Mouse (Mus musculus) retina, embryonic 14.5 days (tissue): ENCODE results near the gene Ptpn22.

Source experiments
- DNase-seq: peaks from one replicate; pipeline ENCODE4 v3.0.0-alpha.2; 2015; ENCODE audit warnings: low spot score

The Ptpn22 gene

DNA sequence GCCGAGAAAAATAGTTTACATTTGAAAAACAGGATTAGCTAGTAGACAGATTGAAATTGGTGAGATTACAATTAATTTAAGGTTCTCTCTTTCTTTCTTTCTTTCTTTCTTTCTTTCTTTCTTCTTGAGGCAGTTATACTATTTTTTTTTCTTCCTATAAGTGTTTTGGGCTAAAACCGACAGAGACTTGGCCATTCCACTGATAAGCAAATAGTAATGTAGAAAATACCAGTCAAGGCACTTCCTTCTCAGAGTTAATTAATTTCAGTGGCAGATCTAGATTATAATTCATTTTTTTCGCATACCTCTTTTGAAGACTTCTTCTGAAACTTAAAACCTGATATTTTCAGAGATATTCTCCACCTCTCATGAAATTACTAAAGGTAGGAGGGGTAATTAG is 65.7 kb downstream of the Ptpn22 start:
- no peak for DNase-seq

GRCm38 (mm10) chr3:103927511-103927910 is 67.9 kb downstream of the Ptpn22 start:
- DNase-seq: peak; percentile 46

GRCm38 (mm10) chr3:103944794-103945562 is 85.4 kb downstream of the Ptpn22 start:
- DNase-seq: no peak

DNA sequence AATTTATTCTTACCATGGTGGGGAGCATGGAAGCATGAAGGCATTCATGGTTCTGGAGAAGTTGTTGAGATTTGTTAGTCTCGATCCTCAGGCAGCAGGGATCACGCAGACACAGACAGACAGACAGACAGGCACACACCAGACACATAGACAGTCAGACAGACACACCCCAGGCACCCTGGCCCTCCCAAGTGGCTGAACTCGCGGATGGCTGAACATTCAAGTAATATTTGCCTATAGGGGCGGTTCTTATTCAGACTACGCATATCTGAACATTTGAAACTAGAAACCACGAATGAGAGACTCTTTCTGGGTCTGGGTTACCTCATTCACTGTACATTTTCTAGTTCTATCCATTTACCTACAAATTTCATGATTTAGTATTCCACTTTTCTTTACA is 89.1 kb downstream of the Ptpn22 start:
- no peak for DNase-seq

- DNase-seq: no peak
Observed at GRCm38 (mm10) chr3:103960622-103961021, 101.0 kb downstream of the Ptpn22 start.
